Mouse (Mus musculus) CH12.LX (cell line): ENCODE data around the gene Zfp687.

Experiments
- CTCF ChIP-seq, 2 experiments: IDR thresholded peaks in 1 of 2; conservative IDR thresholded peaks in 1 of 2; 2 replicates each; pipeline ENCODE4 v1.5.1; 2011 to 2012; ENCODE audit warnings: low read depth in 2 of 2, low read length in 2 of 2, improper control_type of control experiment in 1 of 2, inconsistent platforms in 1 of 2, mild to moderate bottlenecking in 1 of 2, moderate library complexity in 1 of 2
- EP300 ChIP-seq: IDR thresholded peaks from 2 replicates; pipeline ENCODE4 v1.6.1; 2011; ENCODE audit warnings: low read length, improper control_type of control experiment
- IRF4 ChIP-seq: IDR thresholded peaks from 2 replicates; pipeline ENCODE4 v1.6.1; 2014; ENCODE audit warnings: low read depth, mild to moderate bottlenecking, inconsistent platforms, low read length, improper control_type of control experiment
- MAFK ChIP-seq: IDR thresholded peaks from 2 replicates; pipeline ENCODE4 v1.6.1; 2011; ENCODE audit warnings: low read length, improper control_type of control experiment; ENCODE audit not compliant: insufficient replicate concordance
- MXI1 ChIP-seq: IDR thresholded peaks from 2 replicates; pipeline ENCODE4 v1.6.1; 2011; ENCODE audit warnings: mild to moderate bottlenecking, low read depth, low read length, improper control_type of control experiment
- NRF1 ChIP-seq: IDR thresholded peaks from 2 replicates; pipeline ENCODE4 v1.6.1; 2014; ENCODE audit warnings: low read depth, mild to moderate bottlenecking, inconsistent platforms, low read length, improper control_type of control experiment, moderate library complexity
- POLR2A ChIP-seq: IDR thresholded peaks from 2 replicates; pipeline ENCODE4 v1.6.1; 2011; ENCODE audit warnings: low read depth, mild to moderate bottlenecking, improper control_type of control experiment, low read length
- POLR2AphosphoS2 ChIP-seq: IDR thresholded peaks from 2 replicates; pipeline ENCODE4 v1.6.1; 2011; ENCODE audit warnings: low read depth, low read length, improper control_type of control experiment
- RAD21 ChIP-seq: IDR thresholded peaks from 2 replicates; pipeline ENCODE4 v1.6.1; 2011; ENCODE audit warnings: low read depth, mild to moderate bottlenecking, low read length, improper control_type of control experiment, moderate library complexity
- RCOR1 ChIP-seq: conservative IDR thresholded peaks from 2 replicates; pipeline ENCODE4 v1.6.1; 2012; ENCODE audit warnings: low read depth, mild to moderate bottlenecking, inconsistent platforms, low read length, improper control_type of control experiment
- UBTF ChIP-seq: IDR thresholded peaks from 2 replicates; pipeline ENCODE4 v1.6.1; 2012; ENCODE audit warnings: low read depth, mild to moderate bottlenecking, inconsistent platforms, low read length, improper control_type of control experiment, moderate library complexity
- ZC3H11A ChIP-seq: IDR thresholded peaks from 2 replicates; pipeline ENCODE4 v1.6.1; 2012; ENCODE audit warnings: low read depth, mild to moderate bottlenecking, inconsistent platforms, low read length, improper control_type of control experiment

- TF ChIP-seq CTCF (conservative IDR thresholded peaks at IDR 0.05 in 1 of 2, IDR thresholded peaks at IDR 0.05 in 1 of 2; ENCODE audit: low read depth in 2 of 2, low read length in 2 of 2), result no peak
- no peak for TF ChIP-seq MXI1
- TF ChIP-seq EP300, result no peak
- no peak for TF ChIP-seq MAFK
- TF ChIP-seq IRF4, result no peak
- no peak for TF ChIP-seq RCOR1
- no peak for TF ChIP-seq POLR2A
- TF ChIP-seq UBTF, result no peak
- TF ChIP-seq RAD21, result no peak
- no peak for TF ChIP-seq POLR2AphosphoS2
- TF ChIP-seq ZC3H11A, result no peak
- no peak for TF ChIP-seq NRF1
Observed at GRCm38 (mm10) chr3:95046462-95047057, 31.3 kb upstream of the Zfp687 start.
